Mouse (Mus musculus): ENCODE measurements at regions not wholly inside any gene's neighbourhood (a gene's known extent, or its start where the extent isn't known, plus 50 kb on each side); places are given as distances from the start of the nearest gene placed in this dataset.

DNA sequence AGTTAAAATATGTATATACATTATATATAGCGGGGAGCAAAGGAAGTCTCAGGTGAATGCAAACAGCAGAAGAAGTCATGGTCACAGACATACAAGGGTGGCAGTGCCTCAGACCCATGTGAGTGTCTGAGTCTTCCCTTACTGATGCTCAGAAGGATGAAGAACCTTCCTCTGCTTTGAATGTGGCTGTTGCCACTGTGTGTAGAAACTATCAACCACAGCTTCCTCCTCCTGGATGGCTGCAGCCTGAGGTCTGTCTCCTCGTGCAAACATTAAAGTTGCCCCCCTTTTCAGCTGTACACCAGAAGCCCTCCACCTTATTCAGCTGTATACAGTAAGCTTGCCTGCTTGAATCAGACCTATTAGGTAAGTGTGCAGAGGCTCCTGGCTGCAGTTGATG is 79.4 kb upstream of the Tspan5 start:
- no peak for DNase-seq (ENCODE audit: low spot score)

DNA sequence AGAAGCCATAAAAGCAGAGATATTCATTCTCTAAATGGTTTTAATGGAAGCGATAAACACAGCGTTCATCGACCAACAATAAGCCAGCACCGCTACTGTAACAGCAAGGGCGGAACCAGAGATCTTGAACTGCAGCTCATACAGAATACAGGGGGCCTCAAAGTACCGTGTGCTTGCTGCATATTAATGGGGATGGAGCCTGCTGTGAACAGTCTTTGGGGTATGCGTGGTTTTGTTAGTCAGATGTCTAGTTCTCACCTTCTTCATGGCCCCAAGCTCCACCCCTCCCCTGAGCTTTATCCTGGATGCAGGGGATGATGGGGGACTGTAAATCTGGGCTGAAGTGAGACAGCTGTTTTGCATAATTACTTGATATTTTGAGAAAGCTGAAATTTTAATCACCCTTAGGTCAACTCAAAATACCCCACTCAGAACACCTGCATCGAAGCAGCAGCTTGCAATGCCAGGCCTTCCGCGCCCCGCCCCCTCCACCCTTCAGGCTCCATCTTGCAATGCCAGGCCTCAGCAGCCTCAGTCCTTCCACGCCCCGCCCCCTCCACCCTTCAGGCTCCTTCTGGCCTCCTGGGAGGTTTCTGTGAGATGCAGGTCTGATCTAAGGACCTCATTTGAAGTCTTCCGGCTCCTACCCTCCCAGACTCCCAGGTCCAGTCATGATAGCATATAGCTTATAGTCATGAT is 73.5 kb upstream of the Tspan5 start:
- no peak for DNase-seq (ENCODE audit: low spot score)

DNA sequence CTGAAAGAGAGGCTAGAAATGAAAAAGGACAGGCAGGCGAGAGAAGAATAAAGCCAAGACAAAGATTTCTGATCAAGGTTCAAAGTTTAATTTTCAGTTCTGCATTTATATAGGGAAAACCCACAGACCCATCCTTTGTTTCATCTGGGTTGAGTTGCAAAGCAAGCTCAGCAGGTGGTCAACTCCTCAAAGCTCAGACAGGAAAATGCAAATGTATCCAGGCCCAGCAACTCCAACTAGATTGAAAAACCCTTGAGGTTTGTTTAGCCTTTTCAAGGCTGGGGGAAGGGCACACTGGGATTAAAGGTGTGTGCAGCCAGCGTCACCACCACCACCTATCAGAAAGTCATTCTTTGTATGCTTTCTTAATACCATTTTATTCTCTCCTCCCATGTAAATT is 66.1 kb upstream of the Tspan5 start:
- no peak for DNase-seq (ENCODE audit: low spot score)

DNA sequence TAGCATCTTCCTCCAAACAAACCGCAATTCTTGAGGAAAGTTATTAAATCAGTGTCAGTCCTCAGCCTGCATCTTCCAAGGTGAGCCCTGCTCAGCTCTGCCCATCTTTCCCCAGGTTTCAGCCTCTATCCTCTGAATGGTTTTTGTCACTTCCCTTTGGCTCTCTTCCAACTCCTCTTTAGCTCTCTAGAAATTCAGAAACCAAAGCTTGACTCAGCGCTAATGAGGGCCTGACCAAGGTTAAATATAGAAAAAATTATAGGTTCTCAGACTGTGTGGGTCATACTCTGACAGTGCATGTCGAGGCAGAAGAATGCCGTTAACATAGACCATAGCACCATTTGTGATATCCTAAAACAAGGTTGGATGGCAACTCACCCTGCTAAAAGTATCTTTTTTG is 63.6 kb upstream of the Tspan5 start:
- no peak for DNase-seq (ENCODE audit: low spot score)

DNA sequence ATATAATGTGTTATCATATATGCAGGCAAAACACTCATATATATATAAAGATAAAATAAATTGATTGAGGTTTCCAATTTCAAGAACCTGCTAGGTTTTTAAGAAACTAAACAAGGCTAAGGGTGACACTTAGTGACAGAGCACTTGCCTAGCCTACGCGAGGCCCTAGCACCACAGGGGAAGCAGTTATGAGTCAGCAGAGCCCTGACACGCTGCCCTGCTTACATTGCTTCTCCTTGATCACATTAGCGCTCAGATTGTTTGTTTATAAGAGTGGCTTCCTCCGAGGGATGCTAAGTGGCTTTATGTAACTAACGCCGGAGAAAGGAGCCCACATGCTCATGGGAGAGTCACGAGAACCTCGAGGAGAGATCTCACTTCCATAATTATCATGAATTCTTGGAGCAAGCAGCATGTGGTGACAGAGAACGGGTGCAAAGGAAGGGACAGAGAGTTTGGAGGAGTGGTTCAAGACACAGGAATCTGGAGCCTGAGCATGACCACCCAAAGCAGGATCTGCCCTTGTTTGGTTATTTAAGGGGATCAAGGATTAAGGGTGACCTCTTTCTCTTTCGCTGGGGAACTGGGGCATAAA is 55.3 kb upstream of the Tspan5 start:
- DNase-seq (ENCODE audit: low spot score), result no peak

DNA sequence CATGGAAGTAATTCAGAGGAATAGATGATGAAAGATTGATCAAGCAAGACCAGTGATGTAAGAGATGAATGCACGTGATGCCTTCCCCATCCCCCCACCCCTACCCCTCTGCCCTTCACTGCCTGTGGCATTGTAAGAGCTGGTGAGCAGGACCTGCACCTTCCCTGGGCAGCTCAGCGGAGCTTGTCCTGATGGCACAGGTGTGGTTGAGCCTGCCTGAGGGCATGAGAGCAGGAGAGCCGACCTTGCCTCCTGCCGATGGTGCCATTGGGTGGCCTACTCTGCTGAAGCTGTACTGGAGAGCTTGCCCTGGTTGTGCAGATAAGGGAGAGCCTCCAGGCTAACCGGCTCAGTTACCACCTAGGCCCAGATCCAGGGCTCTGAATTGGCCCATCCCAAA is 53.4 kb upstream of the Tspan5 start:
- DNase-seq (ENCODE audit: low spot score), result no peak
